Mouse (Mus musculus) testis, adult 2 months (tissue): Measurements from ENCODE around the gene Gm10282.

Experiments
- CTCF ChIP-seq: fragments of 200-500 bp; IDR thresholded peaks from 2 replicates; pipeline ENCODE4 v1.5.1; 2012; ENCODE audit warnings: low read depth, mild to moderate bottlenecking, inconsistent platforms, low read length, moderate library complexity; ENCODE audit not compliant: control insufficient read depth, insufficient read depth, insufficient replicate concordance
- POLR2A ChIP-seq: fragments of 200-500 bp; IDR thresholded peaks from 2 replicates; pipeline ENCODE4 v1.6.1; 2012; ENCODE audit warnings: low read depth, mild to moderate bottlenecking, inconsistent platforms, low read length, moderate library complexity; ENCODE audit not compliant: control insufficient read depth

DNA sequence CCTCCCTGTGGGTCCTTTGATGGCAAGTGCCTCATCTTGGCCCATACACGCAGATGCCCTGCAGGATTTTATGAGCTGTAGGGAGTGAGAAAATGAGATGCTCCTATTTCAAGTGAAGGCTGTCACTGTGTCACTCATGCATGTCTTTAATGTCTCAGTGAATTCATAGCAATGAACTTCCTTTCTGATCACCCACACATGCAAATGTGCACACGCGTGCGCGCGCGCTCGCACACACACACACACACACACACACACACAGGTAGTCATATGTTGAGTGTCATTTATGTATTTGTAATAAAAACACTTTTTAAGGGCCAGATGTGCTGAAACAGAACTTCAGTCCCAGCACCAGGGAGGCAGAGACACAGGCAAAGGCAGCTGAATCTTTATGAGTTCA is 38.0 kb downstream of the Gm10282 start:
- TF ChIP-seq CTCF (no peak), POLR2A (no peak)
